Comparison of ENCODE assay signal across 8 mouse cellular contexts in genomic region chr1:93115471-93115870, GRCm38 (mm10). TPM values are rescaled to one million over a fixed set of nuclear protein-coding genes. Genes with fewer than 3 reads are reported as not detected.
A peak's percentile ranks its signal among the peaks of the same experiment; 100 is the strongest.
DNase-seq lines count a peak whose midpoint lies in the region; ATAC-seq and TF ChIP-seq lines count a peak whose summit lies in the region.

No protein-coding gene starts in this region.

- H3K36me3 ChIP-seq in heart, embryonic 10.5 days, result no peaks in the 10 kb centered on the region
- no peaks in the 10 kb centered on the region for H3K36me3 ChIP-seq in hindbrain, embryonic 12.5 days
- H3K36me3 ChIP-seq in midbrain, embryonic 11.5 days (ENCODE audit: control insufficient read depth, insufficient read depth, low read length), result no peaks in the 10 kb centered on the region

- 32% methylated on average over 13 of the region's 13 CpGs for WGBS in heart, embryonic 10.5 days
- WGBS in hindbrain, embryonic 12.5 days, result 14% methylated on average over 13 of the region's 13 CpGs
- 16% methylated on average over 11 of the region's 13 CpGs for WGBS in midbrain, embryonic 11.5 days

- no peak for TF ChIP-seq POLR2A in bone marrow macrophage, adult 2 months (IDR thresholded peaks at IDR 0.05; ENCODE audit: borderline replicate concordance, low read depth, low read length)

- no peaks in the 10 kb centered on the region; the same call in 1 of the 2 replicates for H3K27me3 ChIP-seq in heart, embryonic 10.5 days (ENCODE audit: insufficient read depth, poor library complexity, severe bottlenecking)
- H3K27me3 ChIP-seq in hindbrain, embryonic 12.5 days, result no peaks in the 10 kb centered on the region
- H3K27me3 ChIP-seq in midbrain, embryonic 11.5 days (ENCODE audit: control insufficient read depth, insufficient read depth, low read length), result no peaks in the 10 kb centered on the region

- H3K9ac ChIP-seq in hindbrain, embryonic 12.5 days, result peak overlapping the region; percentile 59
- H3K9ac ChIP-seq in midbrain, embryonic 11.5 days (ENCODE audit: low read length), result peak overlapping the region; percentile 50

- TF ChIP-seq CTCF in bone marrow macrophage, adult 2 months (IDR thresholded peaks at IDR 0.05; ENCODE audit: low read depth, low read length), result no peak

- H3K9me3 ChIP-seq in heart, embryonic 10.5 days, result no peaks in the 10 kb centered on the region
- no peaks in the 10 kb centered on the region for H3K9me3 ChIP-seq in hindbrain, embryonic 12.5 days (replicated peaks)
- no peaks in the 10 kb centered on the region for H3K9me3 ChIP-seq in midbrain, embryonic 11.5 days (ENCODE audit: control insufficient read depth, low read length)

- peak overlapping the region; percentile 52; the same call in 1 of the 2 replicates for H3K27ac ChIP-seq in heart, embryonic 10.5 days
- no peak overlapping the region for H3K27ac ChIP-seq in bone marrow macrophage, adult 2 months (ENCODE audit: insufficient read depth, low read depth, low read length)
- H3K27ac ChIP-seq in hindbrain, embryonic 12.5 days, result peak overlapping the region; percentile 55; the same call in 1 of the 2 replicates
- H3K27ac ChIP-seq in midbrain, embryonic 11.5 days (ENCODE audit: low read depth, low read length), result no peak overlapping the region

- no peak for DNase-seq in heart, embryonic 10.5 days (ENCODE audit: low spot score)
- no peak for DNase-seq in heart, adult 9 months (ENCODE audit: low spot score in 2 of 2)
- no peak for DNase-seq in midbrain, embryonic 11.5 days (ENCODE audit: low spot score, missing footprints)
- no peak for DNase-seq in cerebellum, postnatal 4 days (ENCODE audit: low spot score in 2 of 2)
- no peak for DNase-seq in right cerebral cortex, adult 18-20 months

- peak; percentile 85 for ATAC-seq in hindbrain, embryonic 12.5 days (ENCODE audit: low FRiP score)
- peak; percentile 85 for ATAC-seq in midbrain, embryonic 11.5 days (ENCODE audit: low FRiP score)
- no peak for ATAC-seq in CD4-positive, CD25-positive, alpha-beta regulatory T cell, adult 4 months

- peak overlapping the region; percentile 50 for H3K4me3 ChIP-seq in heart, embryonic 10.5 days
- H3K4me3 ChIP-seq in bone marrow macrophage, adult 2 months (ENCODE audit: insufficient read depth, low read length), result peak overlapping the region; percentile 57
- peak overlapping the region; percentile 38 for H3K4me3 ChIP-seq in hindbrain, embryonic 12.5 days
- H3K4me3 ChIP-seq in midbrain, embryonic 11.5 days (ENCODE audit: low read depth, low read length), result peak overlapping the region; percentile 40

- peaks cover 7% of the 10 kb centered on the region for H3K4me1 ChIP-seq in heart, embryonic 10.5 days
- H3K4me1 ChIP-seq in bone marrow macrophage, adult 2 months (ENCODE audit: control insufficient read depth, insufficient read depth, low read length), result peaks cover 12% of the 10 kb centered on the region
- peaks cover 11% of the 10 kb centered on the region; the same call in 1 of the 2 replicates for H3K4me1 ChIP-seq in hindbrain, embryonic 12.5 days
- peaks cover 5% of the 10 kb centered on the region for H3K4me1 ChIP-seq in midbrain, embryonic 11.5 days (ENCODE audit: control insufficient read depth, insufficient read depth, low read length)

- H3K4me2 ChIP-seq in hindbrain, embryonic 12.5 days (replicated peaks), result peak overlapping the region; percentile 65
- peak overlapping the region; percentile 65 for H3K4me2 ChIP-seq in midbrain, embryonic 11.5 days

RNA-seq across cellular contexts. Expression of gene Kif1a, which starts 13.7 kb away (rescaled TPM):
- 5.1 and 5.4 TPM in 2 replicates for polyA plus RNA-seq in heart, embryonic 10.5 days (2016; fragmentation: Nextera tagmentation; extraction: Ambion mirVana)
- not detected in 2 replicates for polyA plus RNA-seq in bone marrow macrophage, adult 2 months (2012; ENCODE audit: insufficient read depth, insufficient read length, missing spikeins)
- 145 and 146 TPM in 2 replicates for polyA plus RNA-seq in hindbrain, embryonic 12.5 days (2016; fragmentation: Nextera tagmentation; extraction: Ambion mirVana)
- polyA plus RNA-seq in midbrain, embryonic 11.5 days (2014; fragmentation: Nextera tagmentation; extraction: Ambion mirVana), result 51.0 and 59.6 TPM in 2 replicates
- not detected for polyA plus RNA-seq in CD4-positive, CD25-positive, alpha-beta regulatory T cell, adult 4 months (2017; shearing (Covaris generic))

RNA-seq across cellular contexts. Expression of gene Agxt, which starts 19.6 kb away (rescaled TPM):
- 0.50 TPM in 1 of 2 replicates, not detected in the other for polyA plus RNA-seq in heart, embryonic 10.5 days (2016; fragmentation: Nextera tagmentation; extraction: Ambion mirVana)
- polyA plus RNA-seq in bone marrow macrophage, adult 2 months (2012; ENCODE audit: insufficient read depth, insufficient read length, missing spikeins), result not detected in 2 replicates
- polyA plus RNA-seq in hindbrain, embryonic 12.5 days (2016; fragmentation: Nextera tagmentation; extraction: Ambion mirVana), result not detected in 2 replicates
- not detected in 2 replicates for polyA plus RNA-seq in midbrain, embryonic 11.5 days (2014; fragmentation: Nextera tagmentation; extraction: Ambion mirVana)
- polyA plus RNA-seq in CD4-positive, CD25-positive, alpha-beta regulatory T cell, adult 4 months (2017; shearing (Covaris generic)), result not detected

RNA-seq across cellular contexts. Expression of gene 2310007B03Rik, which starts 45.3 kb away (rescaled TPM):
- polyA plus RNA-seq in heart, embryonic 10.5 days (2016; fragmentation: Nextera tagmentation; extraction: Ambion mirVana), result 0.06 and 0.30 TPM in 2 replicates
- polyA plus RNA-seq in bone marrow macrophage, adult 2 months (2012; ENCODE audit: insufficient read depth, insufficient read length, missing spikeins), result not detected in 2 replicates
- polyA plus RNA-seq in hindbrain, embryonic 12.5 days (2016; fragmentation: Nextera tagmentation; extraction: Ambion mirVana), result 0.35 and 0.41 TPM in 2 replicates
- 0.22 and 0.34 TPM in 2 replicates for polyA plus RNA-seq in midbrain, embryonic 11.5 days (2014; fragmentation: Nextera tagmentation; extraction: Ambion mirVana)
- polyA plus RNA-seq in CD4-positive, CD25-positive, alpha-beta regulatory T cell, adult 4 months (2017; shearing (Covaris generic)), result not detected

RNA-seq across cellular contexts. Expression of gene Crocc2, which starts 53.1 kb away (rescaled TPM):
- polyA plus RNA-seq in heart, embryonic 10.5 days (2016; fragmentation: Nextera tagmentation; extraction: Ambion mirVana), result 0.14 and 0.30 TPM in 2 replicates
- polyA plus RNA-seq in bone marrow macrophage, adult 2 months (2012; ENCODE audit: insufficient read depth, insufficient read length, missing spikeins), result not detected in 2 replicates
- polyA plus RNA-seq in hindbrain, embryonic 12.5 days (2016; fragmentation: Nextera tagmentation; extraction: Ambion mirVana), result 0.44 and 0.45 TPM in 2 replicates
- 0.11 TPM in 2 replicates for polyA plus RNA-seq in midbrain, embryonic 11.5 days (2014; fragmentation: Nextera tagmentation; extraction: Ambion mirVana)
- not detected for polyA plus RNA-seq in CD4-positive, CD25-positive, alpha-beta regulatory T cell, adult 4 months (2017; shearing (Covaris generic))

Comparison
In these comparisons a context has a peak if more than half of its experiments do, and no peak if none do; other contexts are left out.
1. H3K27ac ChIP-seq: peak in heart, embryonic 10.5 days (single experiment) and hindbrain, embryonic 12.5 days (single experiment); none in bone marrow macrophage, adult 2 months (single experiment) and midbrain, embryonic 11.5 days (single experiment).
2. Peak in every context shown above with its lines, with median percentiles within 50 percentile points of each other: H3K4me3 ChIP-seq.